Mouse (Mus musculus): ENCODE data around the gene Dnajc9. TPM values are rescaled to one million over a fixed set of nuclear protein-coding genes. Genes with fewer than 3 reads are reported as not detected.

Gene Dnajc9
- polyA plus RNA-seq, 2 experiments: 76.3 to 94.5 TPM

DNA sequence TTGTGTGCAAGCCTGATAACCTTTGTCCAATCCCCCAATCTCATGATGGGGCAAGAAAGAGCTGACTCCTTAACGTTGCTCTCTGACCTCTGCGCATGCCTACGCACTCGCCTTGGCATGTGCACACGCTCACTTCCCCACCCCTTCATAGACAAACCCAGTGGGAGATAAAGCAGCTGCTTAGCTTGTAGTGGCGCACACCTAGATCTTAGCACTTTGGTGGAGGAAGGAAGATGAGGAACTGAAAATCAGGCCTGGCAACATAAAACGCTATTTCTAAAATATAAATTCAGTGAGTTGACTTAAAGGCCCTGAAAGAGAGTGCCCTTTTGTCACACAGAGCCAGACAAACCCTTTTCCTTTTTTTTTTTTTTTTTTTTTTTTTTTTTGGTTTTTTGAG, 17.9 kb downstream of the Dnajc9 start:
- no peak overlapping the region for H3K9ac ChIP-seq (replicated peaks)
- TF ChIP-seq CTCF (IDR thresholded peaks at IDR 0.05; ENCODE audit: low read depth): no peak
- TF ChIP-seq EP300 (IDR thresholded peaks at IDR 0.05; ENCODE audit: low read depth): no peak
- no peak overlapping the region for H3K4me3 ChIP-seq (ENCODE audit: insufficient read depth in 1 of 2, low read depth in 2 of 2, low read length in 2 of 2)
- WGBS (ENCODE audit: insufficient replicate concordance): 69% methylated on average over 7 of the region's 7 CpGs
- no peak overlapping the region for H3K4me2 ChIP-seq (ENCODE audit: low read depth)
- no peaks in the 10 kb centered on the region; the same call in none of the 2 replicates for H3K36me3 ChIP-seq (replicated peaks; ENCODE audit: control insufficient read depth, insufficient read depth, low read depth)
- ATAC-seq (ENCODE audit: insufficient read depth) (no peak), DNase-seq (ENCODE audit: low read depth in 3 of 3, low spot score in 3 of 3) (no peak)
- H3K27ac ChIP-seq: no peak overlapping the region
- no peaks in the 10 kb centered on the region for H3K27me3 ChIP-seq (ENCODE audit: control insufficient read depth, insufficient read depth, low read length)
- H3K9me3 ChIP-seq (ENCODE audit: control insufficient read depth, low read length): no peaks in the 10 kb centered on the region
- no peaks in the 10 kb centered on the region for H3K4me1 ChIP-seq (replicated peaks; ENCODE audit: control insufficient read depth in 2 of 2, insufficient read depth in 2 of 2, low read length in 1 of 2)

DNA sequence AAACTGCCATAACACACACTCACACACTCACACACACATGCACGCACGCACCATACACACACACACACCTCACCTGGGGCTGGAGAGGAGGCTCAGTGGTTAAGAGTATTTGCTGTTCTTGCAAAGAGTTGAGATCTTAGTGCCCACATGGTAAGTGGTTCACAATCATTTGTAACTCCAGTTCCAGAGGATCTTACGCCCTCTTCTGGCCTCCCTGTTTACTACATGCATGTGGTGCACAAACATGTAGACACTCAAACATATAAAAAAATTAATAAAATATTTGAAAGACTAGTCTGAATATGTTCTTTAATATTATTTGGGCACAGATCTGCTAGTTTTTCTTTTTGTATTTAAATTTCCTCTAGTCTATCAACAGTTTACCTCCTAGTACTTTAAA, 20.4 kb downstream of the Dnajc9 start:
- no peak overlapping the region for H3K9ac ChIP-seq (replicated peaks)

DNA sequence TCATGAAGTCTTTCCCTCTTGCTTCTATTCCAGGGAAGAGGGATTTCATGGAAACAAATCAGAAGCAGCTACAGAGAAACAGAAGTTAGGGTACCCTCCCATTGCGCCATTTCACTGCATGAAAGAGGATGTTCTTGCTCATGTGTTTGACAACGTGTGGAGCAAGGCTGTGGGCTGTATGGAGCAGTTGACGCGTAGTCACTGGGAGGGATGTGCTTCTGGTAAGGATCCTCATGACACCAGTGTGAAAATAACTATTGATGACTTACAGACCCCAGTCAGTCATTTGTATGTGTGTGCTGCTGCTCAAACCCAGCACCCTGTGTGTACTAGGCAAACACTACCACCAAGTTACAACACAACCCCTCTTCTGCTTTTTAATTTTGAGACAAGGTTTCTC, 25.5 kb downstream of the Dnajc9 start:
- H3K4me1 ChIP-seq (replicated peaks; ENCODE audit: control insufficient read depth in 2 of 2, insufficient read depth in 2 of 2, low read length in 1 of 2): no peaks in the 10 kb centered on the region
- no peak for ATAC-seq (ENCODE audit: insufficient read depth)
- H3K36me3 ChIP-seq (replicated peaks; ENCODE audit: control insufficient read depth, insufficient read depth, low read depth): no peaks in the 10 kb centered on the region
- no peak overlapping the region for H3K27ac ChIP-seq
- H3K9ac ChIP-seq (replicated peaks): no peak overlapping the region
- H3K27me3 ChIP-seq (ENCODE audit: control insufficient read depth, insufficient read depth, low read length): no peaks in the 10 kb centered on the region
- 79% methylated on average over 4 of the region's 4 CpGs for WGBS (ENCODE audit: insufficient replicate concordance)
- H3K4me3 ChIP-seq (ENCODE audit: insufficient read depth in 1 of 2, low read depth in 2 of 2, low read length in 2 of 2): no peak overlapping the region
- no peaks in the 10 kb centered on the region for H3K9me3 ChIP-seq (ENCODE audit: control insufficient read depth, low read length)
- H3K4me2 ChIP-seq (ENCODE audit: low read depth): no peak overlapping the region
- DNase-seq (ENCODE audit: low read depth in 3 of 3, low spot score in 3 of 3): no peak
- no peak for TF ChIP-seq CTCF (IDR thresholded peaks at IDR 0.05; ENCODE audit: low read depth)
- no peak for TF ChIP-seq EP300 (IDR thresholded peaks at IDR 0.05; ENCODE audit: low read depth)

More for the DNA sequence above, 20.4 kb downstream of the Dnajc9 start:
- Histone ChIP-seq H3K36me3 (replicated peaks; ENCODE audit: control insufficient read depth, insufficient read depth, low read depth) (no peaks in the 10 kb centered on the region; the same call in 1 of the 2 replicates), H3K4me2 (ENCODE audit: low read depth) (no peak overlapping the region), H3K4me3 (ENCODE audit: insufficient read depth in 1 of 2, low read depth in 2 of 2, low read length in 2 of 2) (no peak overlapping the region), H3K27me3 (ENCODE audit: control insufficient read depth, insufficient read depth, low read length) (no peaks in the 10 kb centered on the region), H3K9me3 (ENCODE audit: control insufficient read depth, low read length) (no peaks in the 10 kb centered on the region), H3K27ac (no peak overlapping the region), H3K4me1 (replicated peaks; ENCODE audit: control insufficient read depth in 2 of 2, insufficient read depth in 2 of 2, low read length in 1 of 2) (no peaks in the 10 kb centered on the region)
- 74% methylated on average over 3 of the region's 3 CpGs for WGBS (ENCODE audit: insufficient replicate concordance)
- ATAC-seq (ENCODE audit: insufficient read depth): no peak
- no peak for DNase-seq (ENCODE audit: low read depth in 3 of 3, low spot score in 3 of 3)
- no peak for TF ChIP-seq EP300 (IDR thresholded peaks at IDR 0.05; ENCODE audit: low read depth)
- peak; percentile 46 for TF ChIP-seq CTCF (IDR thresholded peaks at IDR 0.05; ENCODE audit: low read depth)

DNA sequence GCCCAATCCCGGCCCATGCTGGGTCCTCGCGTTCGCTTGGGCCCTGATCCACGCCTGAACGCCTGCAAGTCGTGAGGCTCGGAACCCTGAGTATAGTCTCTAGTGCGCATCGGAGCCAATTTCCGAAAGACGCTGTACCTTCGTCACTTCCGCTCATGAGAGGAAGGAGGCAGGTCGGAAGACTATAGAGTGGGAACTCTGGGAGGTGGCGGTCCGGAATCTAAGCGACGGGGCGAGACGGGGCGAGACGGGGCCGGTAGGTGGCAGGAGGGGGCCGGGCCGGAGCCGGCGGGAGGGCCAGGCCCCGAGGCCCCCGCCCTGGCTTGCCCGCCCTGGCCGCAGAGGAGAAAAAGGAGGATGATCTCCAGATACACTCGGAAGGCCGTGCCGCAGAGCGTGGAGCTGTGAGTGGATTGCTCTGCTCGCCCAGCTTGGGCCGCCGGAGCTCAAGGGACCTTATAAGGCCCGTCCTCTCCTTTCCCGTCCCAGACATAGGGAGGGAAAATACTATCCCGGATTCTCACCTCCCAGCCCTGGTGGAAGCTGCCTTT, 40.6 kb downstream of the Dnajc9 start, which contains the start of the genes Ecd and Fam149b:
Gene Ecd, minus strand, starts transcription at position 131 of the 551 bp plus-strand sequence.
Gene Fam149b, plus strand, starts transcription at position 172 of the 551 bp plus-strand sequence.
- H3K4me3 ChIP-seq (ENCODE audit: insufficient read depth in 1 of 2, low read depth in 2 of 2, low read length in 2 of 2): peak within 1 kb of the TSS; percentile 83 to 96
- H3K27me3 ChIP-seq (ENCODE audit: control insufficient read depth, insufficient read depth, low read length): no peaks in the 10 kb centered on the region
- ATAC-seq (ENCODE audit: insufficient read depth) (peak; percentile 98), DNase-seq (ENCODE audit: low read depth in 3 of 3, low spot score in 3 of 3) (peak; percentile 95 to 97 (median 96))
- H3K9ac ChIP-seq (replicated peaks): peak within 1 kb of the TSS; percentile 86
- peak within 1 kb of the TSS; percentile 85 for H3K27ac ChIP-seq
- H3K36me3 ChIP-seq (replicated peaks; ENCODE audit: control insufficient read depth, insufficient read depth, low read depth): no peaks in the 10 kb centered on the region; the same call in 1 of the 2 replicates
- peaks cover 13% of the 10 kb centered on the region in 2 experiments for H3K4me1 ChIP-seq (replicated peaks; ENCODE audit: control insufficient read depth in 2 of 2, insufficient read depth in 2 of 2, low read length in 1 of 2)
- under 1% methylated on average over 42 of the region's 42 CpGs for WGBS (ENCODE audit: insufficient replicate concordance)
- peak within 1 kb of the TSS; percentile 90 for H3K4me2 ChIP-seq (ENCODE audit: low read depth)
- peak; percentile 72 for TF ChIP-seq CTCF (IDR thresholded peaks at IDR 0.05; ENCODE audit: low read depth)
- TF ChIP-seq EP300 (IDR thresholded peaks at IDR 0.05; ENCODE audit: low read depth): no peak
- no peaks in the 10 kb centered on the region for H3K9me3 ChIP-seq (ENCODE audit: control insufficient read depth, low read length)

- H3K4me3 ChIP-seq (ENCODE audit: insufficient read depth in 1 of 2, low read depth in 2 of 2, low read length in 2 of 2): peak overlapping the region; percentile 83 to 96
- peak; percentile 61 for ATAC-seq (ENCODE audit: insufficient read depth)
- H3K9me3 ChIP-seq (ENCODE audit: control insufficient read depth, low read length): no peaks in the 10 kb centered on the region
- WGBS (ENCODE audit: insufficient replicate concordance): 3% methylated on average over 15 of the region's 15 CpGs
- DNase-seq (ENCODE audit: low read depth in 3 of 3, low spot score in 3 of 3): peak in 1 of 3 experiments; percentile 22
- no peak for TF ChIP-seq CTCF (IDR thresholded peaks at IDR 0.05; ENCODE audit: low read depth)
- no peak for TF ChIP-seq EP300 (IDR thresholded peaks at IDR 0.05; ENCODE audit: low read depth)
- peak overlapping the region; percentile 44 for H3K27ac ChIP-seq
- H3K4me2 ChIP-seq (ENCODE audit: low read depth): peak overlapping the region; percentile 90
- no peaks in the 10 kb centered on the region for H3K27me3 ChIP-seq (ENCODE audit: control insufficient read depth, insufficient read depth, low read length)
- H3K9ac ChIP-seq (replicated peaks): peak overlapping the region; percentile 86
- no peaks in the 10 kb centered on the region; the same call in 1 of the 2 replicates for H3K36me3 ChIP-seq (replicated peaks; ENCODE audit: control insufficient read depth, insufficient read depth, low read depth)
- peaks cover 13% of the 10 kb centered on the region in 2 experiments for H3K4me1 ChIP-seq (replicated peaks; ENCODE audit: control insufficient read depth in 2 of 2, insufficient read depth in 2 of 2, low read length in 1 of 2)
Observed at GRCm38 (mm10) chr14:20347441-20347990, 41.2 kb downstream of the Dnajc9 start.
